Mouse (Mus musculus) adrenal gland, adult 8-10 months (tissue): ENCODE measurements around the gene Nadsyn1. TPM values are rescaled to one million over a fixed set of nuclear protein-coding genes. Genes with fewer than 3 reads are reported as not detected.

Source experiments
- DNase-seq: peaks from one replicate; pipeline ENCODE4 v3.0.0; 2022
- microRNA-seq, 2 experiments: library from miRNA; unstranded; fragments of <30 nt; microRNA quantifications; one replicate each; pipeline ENCODE4 v1.2.0; 2022
- total RNA-seq, 4 experiments: library from RNA; stranded (reverse); gene quantifications; 2 replicates each; pipeline ENCODE4 v1.2.4; 2022

Nadsyn1 gene
- total RNA-seq, 4 experiments from 2014 or later: 9.2 to 17.5 (median 14.6) TPM

- DNase-seq: no peak
These were observed 68.5 kb downstream of the Nadsyn1 start for GRCm38 (mm10) chr7:143753990-143754715.

DNA sequence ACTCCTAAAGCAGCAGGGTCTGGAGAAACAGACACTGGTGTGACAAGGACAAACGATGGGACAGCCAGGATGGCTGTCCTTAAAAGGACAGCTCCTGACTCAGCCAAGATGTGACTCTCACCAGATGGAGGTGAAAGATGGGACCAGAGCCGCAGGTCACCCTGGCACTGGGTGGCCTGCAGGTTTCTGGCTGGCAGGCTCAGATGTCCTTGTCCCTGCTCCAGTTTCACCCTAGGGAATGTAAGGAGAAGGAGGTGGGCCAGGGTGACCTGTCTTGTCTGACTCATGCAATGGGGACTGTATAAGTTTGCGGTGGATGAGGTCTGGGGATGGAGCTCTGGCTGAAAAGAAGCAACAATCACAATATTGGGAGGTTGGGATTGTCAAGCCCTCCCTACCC lies 70.0 kb downstream of the Nadsyn1 start:
- no peak for DNase-seq

DNA sequence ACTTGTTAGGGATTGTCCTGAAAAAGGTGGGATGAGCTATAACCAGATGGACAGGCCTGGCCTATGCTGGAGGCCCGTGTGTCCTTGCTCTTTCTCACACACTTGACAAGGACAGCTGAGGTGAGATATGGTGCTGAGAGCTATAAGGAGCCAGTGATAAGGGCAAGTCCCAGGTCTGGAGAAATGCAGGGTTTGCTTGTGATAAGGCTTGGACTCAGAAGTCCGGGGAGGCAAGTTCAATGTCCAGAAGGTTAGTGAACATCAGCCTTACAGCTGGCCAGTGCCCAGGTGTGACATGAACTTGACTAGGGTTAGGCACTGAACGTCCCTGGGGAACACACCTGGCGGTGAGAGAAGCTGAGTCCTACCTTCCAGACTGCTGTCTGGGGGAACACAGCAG lies 70.6 kb downstream of the Nadsyn1 start:
- no peak for DNase-seq

- no peak for DNase-seq
These were observed 71.3 kb downstream of the Nadsyn1 start for GRCm38 (mm10) chr7:143751380-143751779.

GRCm38 (mm10) chr7:143749045-143749444 lies 73.6 kb downstream of the Nadsyn1 start:
- DNase-seq: no peak

DNA sequence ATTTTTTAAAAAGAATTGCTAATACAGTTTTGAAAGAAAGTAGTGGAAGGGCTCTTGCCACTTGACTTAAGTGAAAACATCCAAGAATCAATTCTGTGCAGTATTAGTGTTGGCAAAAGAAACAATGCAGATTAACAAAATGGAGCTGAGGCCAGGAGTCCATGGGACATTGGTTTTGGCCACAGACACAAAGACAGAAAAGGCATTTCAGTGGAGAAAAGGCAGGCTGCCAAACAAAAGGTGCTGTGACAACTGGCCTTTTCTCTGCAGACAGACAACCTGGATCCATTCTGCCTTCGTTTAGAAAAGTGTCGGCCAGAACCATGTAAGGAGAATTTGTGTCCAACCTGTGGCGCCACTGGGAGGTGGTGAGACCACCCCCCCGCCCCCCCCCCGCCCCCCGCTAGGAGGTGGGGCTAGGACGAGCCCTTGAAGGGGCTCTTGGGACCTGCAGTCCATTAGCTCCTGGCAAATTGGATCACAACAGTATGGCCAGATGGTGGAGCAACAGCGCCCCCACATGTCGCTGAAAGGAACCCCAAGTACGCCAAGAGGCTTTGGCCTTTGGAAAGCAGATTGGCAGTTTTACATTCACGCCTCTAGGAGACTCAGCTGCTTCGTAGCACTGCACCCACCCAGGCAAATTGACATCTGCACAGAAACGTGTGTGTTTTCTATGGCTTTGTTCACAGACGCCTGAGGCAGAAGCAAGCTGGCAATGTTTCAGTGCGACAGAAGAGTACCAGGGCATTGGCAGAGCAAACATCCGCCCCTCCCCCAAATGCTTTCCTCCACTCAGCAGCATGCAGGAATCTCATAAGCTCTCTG lies 74.4 kb downstream of the Nadsyn1 start:
- DNase-seq: peak; percentile 80

Small RNA genes lying within 50 kb of the gene (microRNA-seq; reads per million reads assigned to microRNA genes)
- gene Gm22064: 0 reads per million in 2 experiments

Other genes with a start within 250 kb of the Nadsyn1 start
- 10 to 100 TPM; 42.6 to 63.9 (median 48.2) TPM for gene Cars, start 222.8 kb downstream of the Nadsyn1 start, total RNA-seq
- gene Tnfrsf26, start 194.1 kb downstream of the Nadsyn1 start, total RNA-seq: 1 to 10 TPM in 3 of 4 experiments, under 1 TPM in 1; 0.77 to 1.5 (median 1.4) TPM
- gene Tnfrsf22, start 173.2 kb downstream of the Nadsyn1 start, total RNA-seq: 1 to 10 TPM; 4.2 to 8.6 (median 5.5) TPM
- gene Tnfrsf23, start 137.0 kb downstream of the Nadsyn1 start, total RNA-seq: 1 to 10 TPM; 3.0 to 4.8 (median 3.4) TPM
- 10 to 100 TPM; 39.0 to 58.1 (median 45.3) TPM for gene Osbpl5, start 65.9 kb downstream of the Nadsyn1 start, total RNA-seq
- gene Mrgprg, start 55.9 kb downstream of the Nadsyn1 start, total RNA-seq: 1 to 10 TPM in 2 of 4 experiments, under 1 TPM in 2; 0.28 to 2.1 (median 0.78) TPM
- 1 to 10 TPM; 2.7 to 5.1 (median 3.9) TPM for gene Mrgpre, start 38.3 kb downstream of the Nadsyn1 start, total RNA-seq
- 1,000 to 10,000 TPM in 1 of 4 experiments, 100 to 1,000 TPM in 3; 583 to 1,249 (median 833) TPM for gene Dhcr7, start 296 bp upstream of the Nadsyn1 start, total RNA-seq
- not detected for gene Gm498, start 44.0 kb upstream of the Nadsyn1 start, total RNA-seq
- 10 to 100 TPM; 15.1 to 28.5 (median 23.6) TPM for gene Shank2, start 179.1 kb upstream of the Nadsyn1 start, total RNA-seq